Mouse (Mus musculus) lung, adult 2 months (tissue): ENCODE data around the gene Hsd17b7. TPM values are rescaled to one million over a fixed set of nuclear protein-coding genes. Genes with fewer than 3 reads are reported as not detected.

Experiments
- DNase-seq: peaks from one replicate; pipeline ENCODE4 v3.0.0; 2022
- H3K4me1 ChIP-seq: fragments of 200-500 bp; 2 replicates; pipeline ENCODE4 v1.6.1; 2011; ENCODE audit warnings: low read length; ENCODE audit not compliant: control insufficient read depth, insufficient read depth
- H3K4me3 ChIP-seq: fragments of 200-500 bp; replicated peaks from 2 replicates; pipeline ENCODE3; 2011; ENCODE audit warnings: low read depth, mild to moderate bottlenecking, control low read depth, low read length; ENCODE audit errors: extremely low read depth
- CTCF ChIP-seq: fragments of 200-500 bp; IDR thresholded peaks from 2 replicates; pipeline ENCODE4 v1.5.1; 2011; ENCODE audit warnings: mild to moderate bottlenecking, low read length, control low read depth; ENCODE audit not compliant: insufficient read depth
- POLR2A ChIP-seq: fragments of 200-500 bp; IDR thresholded peaks from 2 replicates; pipeline ENCODE4 v1.6.1; 2011; ENCODE audit warnings: low read depth, mild to moderate bottlenecking, control low read depth, low read length, borderline replicate concordance; ENCODE audit errors: extremely low read depth
- WGBS: fragments of 180-500 bp; shearing (Covaris S2); methylation state at CpG from one replicate; pipeline ENCODE4 v1.1.7; 2018; 5-methylcytosine and 5-hydroxymethylcytosine counted together
- polyA plus RNA-seq: library from polyadenylated mRNA; depleted of rRNA; stranded (reverse); fragments of >200 nt; gene quantifications from 2 replicates; pipeline ENCODE4 v1.2.3, GENCODE M21; 2012

Gene Hsd17b7
- polyA plus RNA-seq, 1 experiment, result 8.8 TPM

DNA sequence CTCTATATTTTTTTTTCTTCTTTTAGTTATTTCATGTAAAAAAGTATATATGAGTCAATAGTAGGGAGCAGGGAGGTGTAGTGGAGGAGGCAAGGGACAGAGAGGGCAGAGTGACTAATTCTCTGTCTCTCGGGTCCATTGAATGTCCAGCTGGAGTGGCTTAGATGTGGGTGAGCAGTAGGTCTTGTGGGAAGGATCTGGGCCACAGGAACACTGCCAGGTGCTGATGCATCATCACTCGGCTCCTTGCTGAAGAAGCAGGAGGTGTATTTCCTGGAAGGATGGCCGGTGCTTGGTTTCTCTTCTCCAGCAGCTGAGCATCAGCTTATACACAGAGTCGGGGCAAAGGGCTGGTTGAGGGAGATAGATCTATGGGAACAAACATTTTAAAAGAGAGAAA is 8.6 kb upstream of the Hsd17b7 start:
- Histone ChIP-seq H3K4me1 (no peaks in the 10 kb centered on the region), H3K4me3 (no peak overlapping the region)
- TF ChIP-seq CTCF, result no peak
- no peak for TF ChIP-seq POLR2A
- 75% methylated on average over 4 of the region's 4 CpGs for WGBS
- no peak for DNase-seq

GRCm38 (mm10) chr1:169971998-169972397 is 3.0 kb upstream of the Hsd17b7 start:
- TF ChIP-seq CTCF (no peak), POLR2A (no peak)
- Histone ChIP-seq H3K4me1 (no peaks in the 10 kb centered on the region), H3K4me3 (no peak overlapping the region)
- DNase-seq, result no peak
- 64% methylated on average over 2 of the region's 2 CpGs for WGBS

DNA sequence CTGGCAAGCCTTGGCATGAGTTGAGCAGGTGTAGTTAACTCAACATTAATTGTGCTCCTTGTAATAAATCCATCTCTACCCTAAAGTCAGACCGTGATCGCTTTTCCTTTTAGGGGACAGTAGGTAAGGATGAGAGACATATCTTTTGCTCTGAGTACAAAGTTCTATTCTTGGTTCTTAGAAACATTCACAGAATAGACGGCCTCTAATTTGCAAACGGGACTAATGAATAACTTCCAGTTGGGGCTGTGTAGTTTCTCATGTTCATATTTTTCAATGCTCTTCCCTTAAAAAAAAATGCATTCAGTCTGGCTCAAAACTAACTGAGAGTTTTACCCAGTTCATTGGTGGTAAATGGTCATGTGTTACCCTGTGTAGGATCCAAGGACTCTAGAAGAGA is 1.9 kb upstream of the Hsd17b7 start:
- no peak for TF ChIP-seq POLR2A
- TF ChIP-seq CTCF, result no peak
- H3K4me3 ChIP-seq, result no peak overlapping the region

GRCm38 (mm10) chr1:169969516-169969886 is 460 bp upstream of the Hsd17b7 start:
- peak overlapping the region; percentile 74 for H3K4me3 ChIP-seq
- no peak for TF ChIP-seq CTCF
- TF ChIP-seq POLR2A, result no peak
- no peak for DNase-seq
- WGBS, result 0% methylated on average over 8 of the region's 9 CpGs
- no peaks in the 10 kb centered on the region for H3K4me1 ChIP-seq

More for the DNA sequence above, 1.9 kb upstream of the Hsd17b7 start:
- no peaks in the 10 kb centered on the region for H3K4me1 ChIP-seq
- WGBS, result 92% methylated on average over 4 of the region's 4 CpGs
- DNase-seq, result no peak

- Histone ChIP-seq H3K4me3 (no peak overlapping the region), H3K4me1 (no peaks in the 10 kb centered on the region)
- 96% methylated on average over 10 of the region's 10 CpGs for WGBS
- TF ChIP-seq CTCF (no peak), POLR2A (no peak)
- no peak for DNase-seq
Observed at GRCm38 (mm10) chr1:169953106-169953505, 15.9 kb downstream of the Hsd17b7 start.

DNA sequence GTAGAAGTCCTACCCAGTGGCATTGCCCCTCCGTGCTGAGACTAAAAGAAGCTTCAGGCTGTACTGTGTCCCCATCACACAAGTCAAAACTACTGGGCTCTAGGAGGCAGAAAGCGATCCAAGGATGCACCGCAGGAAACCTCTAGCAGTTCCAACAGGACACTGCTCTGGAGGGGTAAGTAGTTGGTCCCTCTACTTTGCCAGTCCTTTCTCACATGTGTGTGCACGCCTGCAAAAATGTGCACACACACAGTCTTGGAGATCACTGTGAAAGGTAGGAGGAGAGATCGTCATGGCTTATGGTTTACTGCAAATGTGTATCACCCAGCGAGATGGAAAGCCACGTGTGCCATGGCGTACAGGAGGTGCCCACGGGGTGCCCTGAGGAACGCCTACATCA is 16.4 kb downstream of the Hsd17b7 start:
- 95% methylated on average over 10 of the region's 10 CpGs for WGBS
- no peak for DNase-seq
- Histone ChIP-seq H3K4me1 (no peaks in the 10 kb centered on the region), H3K4me3 (no peak overlapping the region)
- TF ChIP-seq POLR2A (no peak), CTCF (no peak)

GRCm38 (mm10) chr1:169951561-169951960 is 17.5 kb downstream of the Hsd17b7 start:
- Histone ChIP-seq H3K4me1 (no peaks in the 10 kb centered on the region), H3K4me3 (no peak overlapping the region)
- WGBS, result 93% methylated on average over 6 of the region's 6 CpGs
- DNase-seq, result no peak
- TF ChIP-seq CTCF (no peak), POLR2A (no peak)

DNA sequence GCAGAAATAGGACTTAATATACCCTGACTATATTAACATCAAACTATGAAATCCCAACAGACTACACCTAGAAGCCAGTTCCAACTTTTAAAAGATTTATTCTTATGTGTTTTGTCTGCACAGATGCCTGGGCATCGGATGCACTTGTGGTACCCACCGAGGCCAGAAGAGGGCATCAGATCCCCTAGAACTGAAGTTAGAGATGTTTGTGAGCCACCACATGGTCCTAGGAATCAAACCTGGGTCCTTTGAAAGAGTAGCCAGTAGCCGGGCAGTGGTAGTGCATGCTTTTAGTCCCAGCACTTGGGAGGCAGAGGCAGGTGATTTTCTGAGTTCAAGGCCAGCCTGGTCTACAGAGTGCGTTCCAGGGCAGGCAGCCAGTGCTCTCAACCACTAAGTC is 18.4 kb downstream of the Hsd17b7 start:
- WGBS, result 98% methylated on average over 4 of the region's 4 CpGs
- no peaks in the 10 kb centered on the region for H3K4me1 ChIP-seq
- H3K4me3 ChIP-seq, result no peak overlapping the region
- no peak for DNase-seq
- TF ChIP-seq CTCF (peak; percentile 15; the same call in 1 of the 2 replicates), POLR2A (no peak)

- TF ChIP-seq POLR2A, result no peak
- TF ChIP-seq CTCF, result no peak
- WGBS, result 53% methylated on average over 7 of the region's 7 CpGs
- Histone ChIP-seq H3K4me3 (no peak overlapping the region), H3K4me1 (no peaks in the 10 kb centered on the region)
- no peak for DNase-seq
Observed at GRCm38 (mm10) chr1:169949981-169950380, 19.1 kb downstream of the Hsd17b7 start.

GRCm38 (mm10) chr1:169948866-169949265 is 20.2 kb downstream of the Hsd17b7 start:
- 64% methylated on average over 7 of the region's 7 CpGs for WGBS
- H3K4me3 ChIP-seq, result no peak overlapping the region
- DNase-seq, result no peak
- H3K4me1 ChIP-seq, result no peaks in the 10 kb centered on the region
- TF ChIP-seq POLR2A (no peak), CTCF (no peak)

- Histone ChIP-seq H3K4me3 (no peak overlapping the region), H3K4me1 (no peaks in the 10 kb centered on the region)
- WGBS, result 62% methylated on average over 7 of the region's 7 CpGs
- DNase-seq, result no peak
- TF ChIP-seq CTCF, result no peak
- no peak for TF ChIP-seq POLR2A
Observed at GRCm38 (mm10) chr1:169948280-169948679, 20.8 kb downstream of the Hsd17b7 start.
